Mouse (Mus musculus) brain, adult 2 months (tissue): ENCODE measurements at regions not wholly inside any gene's neighbourhood (a gene's known extent, or its start where the extent isn't known, plus 50 kb on each side); places are given as distances from the start of the nearest gene placed in this dataset.

Source experiments
- DNase-seq: peaks from one replicate; pipeline ENCODE4 v3.0.0; 2011; ENCODE audit warnings: low read depth, low spot score

- peak; percentile 35 for DNase-seq
Observed at GRCm38 (mm10) chr13:88364048-88364447, 457.2 kb upstream of the Edil3 start.
